Mouse (Mus musculus) midbrain, embryonic 14.5 days (tissue): Measurements from ENCODE around the gene Tmem144. TPM values are rescaled to one million over a fixed set of nuclear protein-coding genes. Genes with fewer than 3 reads are reported as not detected.

Source experiments
- ATAC-seq: fragments of 200-750 bp; cut with Nextera tagmentation; 2 replicates; pipeline ENCODE4 v1.8.0; 2017; ENCODE audit warnings: moderate number of reproducible peaks, moderate library complexity; ENCODE audit not compliant: low FRiP score, low TSS enrichment
- DNase-seq: peaks from one replicate; pipeline ENCODE4 v3.0.0-alpha.2; 2015
- H3K27ac ChIP-seq: fragments of 300-500 bp; sonication (generic); replicated peaks from 2 replicates; pipeline ENCODE4 v1.5.1; 2014; ENCODE audit warnings: mild to moderate bottlenecking, low read depth, low read length, moderate library complexity
- H3K27me3 ChIP-seq: fragments of 300-500 bp; sonication (generic); 2 replicates; pipeline ENCODE4 v1.6.1; 2014; ENCODE audit warnings: low read length, control low read depth, mixed read lengths; ENCODE audit not compliant: control insufficient read depth, insufficient read depth
- H3K36me3 ChIP-seq: fragments of 300-500 bp; sonication (generic); 2 replicates; pipeline ENCODE4 v1.6.1; 2014; ENCODE audit warnings: low read length, control low read depth; ENCODE audit not compliant: control insufficient read depth, insufficient read depth
- H3K4me1 ChIP-seq: fragments of 300-500 bp; sonication (generic); 2 replicates; pipeline ENCODE4 v1.6.1; 2014; ENCODE audit warnings: mild to moderate bottlenecking, antibody characterized with exemption, low read length, control low read depth; ENCODE audit not compliant: control insufficient read depth, insufficient read depth
- H3K4me2 ChIP-seq: fragments of 300-500 bp; sonication (generic); 2 replicates; pipeline ENCODE4 v1.6.1; 2014; ENCODE audit warnings: mild to moderate bottlenecking, low read length, moderate library complexity
- H3K4me3 ChIP-seq: fragments of 300-500 bp; sonication (generic); replicated peaks from 2 replicates; pipeline ENCODE4 v1.5.1; 2014; ENCODE audit warnings: low read depth, low read length
- H3K9ac ChIP-seq: fragments of 300-500 bp; sonication (generic); replicated peaks from 2 replicates; pipeline ENCODE4 v1.6.1; 2014; ENCODE audit warnings: mild to moderate bottlenecking, low read length, moderate library complexity
- H3K9me3 ChIP-seq: fragments of 300-500 bp; sonication (generic); 2 replicates; pipeline ENCODE4 v1.6.1; 2016; ENCODE audit warnings: low read length, control low read depth, mixed read lengths; ENCODE audit not compliant: control insufficient read depth
- WGBS: fragments of 180-500 bp; shearing (Covaris S2); extraction: QIAGEN DNeasy Blood & Tissue Kit; methylation state at CpG from one replicate; pipeline ENCODE4 v1.1.7; 2014; 5-methylcytosine and 5-hydroxymethylcytosine counted together
- polyA plus RNA-seq: library from polyadenylated mRNA; unstranded; fragments of >200 nt; fragmentation: Nextera tagmentation; extraction: Ambion mirVana; gene quantifications from 2 replicates; pipeline ENCODE4 v1.2.1, GENCODE M21; 2014

Tmem144 gene
- polyA plus RNA-seq, 1 experiment from 2014 or later = 0.97 TPM

- Histone ChIP-seq H3K36me3 (no peaks in the 10 kb centered on the region), H3K4me3 (no peak overlapping the region), H3K4me1 (no peaks in the 10 kb centered on the region; the same call in 1 of the 2 replicates), H3K9me3 (no peaks in the 10 kb centered on the region), H3K9ac (no peak overlapping the region), H3K4me2 (no peak overlapping the region), H3K27me3 (no peaks in the 10 kb centered on the region), H3K27ac (no peak overlapping the region)
- 71% methylated on average over 3 of the region's 3 CpGs for WGBS
- no peak for ATAC-seq
- DNase-seq = no peak
Observed at GRCm38 (mm10) chr3:79878350-79878749, 25.8 kb upstream of the Tmem144 start.

DNA sequence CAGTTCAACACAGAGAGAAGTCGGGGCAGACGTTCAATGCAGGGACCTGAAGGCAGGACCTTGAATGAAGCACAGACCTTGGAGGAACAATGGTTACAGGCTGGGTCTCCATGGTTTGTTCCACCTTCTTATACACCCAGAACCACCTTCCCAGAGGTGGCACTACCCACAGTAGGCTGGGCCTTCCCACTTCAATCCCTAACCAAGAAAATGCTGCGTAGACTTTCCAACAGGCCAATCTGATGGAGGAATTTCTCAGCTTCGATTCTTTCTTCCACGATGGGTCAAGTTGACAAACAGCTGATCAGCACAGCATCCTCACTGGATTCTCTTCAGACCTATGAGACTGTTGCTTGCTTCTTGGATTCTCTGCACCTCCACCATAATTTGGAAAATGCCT is 22.9 kb upstream of the Tmem144 start:
- H3K9ac ChIP-seq = no peak overlapping the region
- no peaks in the 10 kb centered on the region; the same call in 1 of the 2 replicates for H3K4me1 ChIP-seq
- no peak overlapping the region for H3K27ac ChIP-seq
- no peaks in the 10 kb centered on the region for H3K9me3 ChIP-seq
- no peak overlapping the region for H3K4me2 ChIP-seq
- H3K4me3 ChIP-seq = no peak overlapping the region
- DNase-seq (no peak), ATAC-seq (no peak)
- H3K36me3 ChIP-seq = no peaks in the 10 kb centered on the region
- no peaks in the 10 kb centered on the region for H3K27me3 ChIP-seq
- WGBS = 94% methylated on average over 5 of the region's 5 CpGs

DNA sequence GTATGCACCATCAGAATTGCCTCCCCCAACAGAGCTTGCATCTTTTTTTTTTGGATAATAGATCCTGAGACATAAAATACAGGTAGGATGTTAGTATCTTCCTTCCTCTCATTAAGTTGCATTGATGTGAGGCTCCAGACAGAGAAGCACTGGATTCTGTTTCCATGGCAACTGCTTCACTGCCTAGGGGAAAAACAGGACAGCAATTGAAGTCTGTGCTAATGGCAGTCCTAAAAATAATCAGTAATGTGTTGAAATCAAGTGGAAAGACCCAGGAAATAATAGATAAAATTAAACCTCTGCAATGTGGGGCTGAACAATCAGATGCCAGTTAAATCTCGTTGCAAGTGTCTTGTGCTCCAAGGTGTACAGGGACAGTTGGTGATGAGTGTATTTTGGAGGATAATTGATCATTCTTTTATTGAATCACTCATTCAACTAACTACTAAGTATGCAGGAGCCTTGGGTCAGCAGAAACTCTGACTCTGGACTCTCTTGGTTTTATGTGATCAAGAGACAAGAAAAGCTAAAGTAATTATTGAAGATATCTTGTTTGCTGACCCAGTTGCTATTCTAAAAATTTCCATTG is 14.6 kb upstream of the Tmem144 start:
- Histone ChIP-seq H3K36me3 (no peaks in the 10 kb centered on the region), H3K27ac (peak overlapping the region; percentile 90), H3K4me1 (peaks cover 19% of the 10 kb centered on the region), H3K4me2 (0 out of 2 replicates have a peak overlapping the region, but pooled peaks have one; percentile 5), H3K9me3 (no peaks in the 10 kb centered on the region), H3K27me3 (no peaks in the 10 kb centered on the region), H3K9ac (no peak overlapping the region), H3K4me3 (no peak overlapping the region)
- ATAC-seq (peak; percentile 78), DNase-seq (peak; percentile 89)
- WGBS = 31% methylated on average over 1 of the region's 1 CpGs

DNA sequence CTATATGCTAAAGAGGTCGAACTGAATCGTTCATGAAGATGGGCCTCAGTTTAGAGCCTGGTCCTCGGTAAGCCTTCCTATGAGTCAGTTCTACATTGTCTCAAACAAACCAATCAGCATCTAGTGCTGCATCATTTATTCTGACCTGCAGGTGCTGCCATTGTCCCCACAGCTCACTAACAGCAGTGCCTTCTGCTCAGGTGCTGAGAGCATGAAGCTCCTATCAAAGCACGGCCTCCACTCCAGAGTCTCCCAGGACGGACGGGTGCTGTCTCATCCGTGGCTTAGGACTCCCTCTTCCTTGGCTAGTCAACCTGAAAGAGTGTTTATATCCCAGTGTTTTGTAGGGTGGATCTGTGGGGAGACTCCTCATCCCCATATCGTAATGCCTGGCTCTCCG is 14.0 kb upstream of the Tmem144 start:
- 66% methylated on average over 9 of the region's 9 CpGs for WGBS
- Histone ChIP-seq H3K27ac (peak overlapping the region; percentile 90), H3K4me1 (peaks cover 19% of the 10 kb centered on the region), H3K4me2 (0 out of 2 replicates have a peak overlapping the region, but pooled peaks have one; percentile 5), H3K27me3 (no peaks in the 10 kb centered on the region), H3K36me3 (no peaks in the 10 kb centered on the region), H3K9ac (no peak overlapping the region), H3K4me3 (no peak overlapping the region), H3K9me3 (no peaks in the 10 kb centered on the region)
- ATAC-seq (0 out of 2 replicates have a peak, but pooled peaks have one; percentile 26), DNase-seq (peak; percentile 39)

GRCm38 (mm10) chr3:79866089-79866488 is 13.5 kb upstream of the Tmem144 start:
- 51% methylated on average over 3 of the region's 3 CpGs for WGBS
- no peak for DNase-seq
- peak overlapping the region; percentile 90 for H3K27ac ChIP-seq

GRCm38 (mm10) chr3:79864824-79865223 is 12.3 kb upstream of the Tmem144 start:
- peaks cover 19% of the 10 kb centered on the region for H3K4me1 ChIP-seq
- no peaks in the 10 kb centered on the region for H3K9me3 ChIP-seq
- H3K36me3 ChIP-seq = no peaks in the 10 kb centered on the region
- 67% methylated on average over 7 of the region's 7 CpGs for WGBS
- no peak overlapping the region for H3K4me3 ChIP-seq
- no peak overlapping the region for H3K27ac ChIP-seq
- H3K9ac ChIP-seq = no peak overlapping the region
- H3K27me3 ChIP-seq = no peaks in the 10 kb centered on the region
- no peak for DNase-seq
- H3K4me2 ChIP-seq = no peak overlapping the region
- no peak for ATAC-seq

More at GRCm38 (mm10) chr3:79866089-79866488, 13.5 kb upstream of the Tmem144 start:
- Histone ChIP-seq H3K9me3 (no peaks in the 10 kb centered on the region), H3K27me3 (no peaks in the 10 kb centered on the region), H3K9ac (no peak overlapping the region), H3K36me3 (no peaks in the 10 kb centered on the region), H3K4me2 (no peak overlapping the region), H3K4me3 (no peak overlapping the region), H3K4me1 (peaks cover 19% of the 10 kb centered on the region)
- ATAC-seq = no peak

DNA sequence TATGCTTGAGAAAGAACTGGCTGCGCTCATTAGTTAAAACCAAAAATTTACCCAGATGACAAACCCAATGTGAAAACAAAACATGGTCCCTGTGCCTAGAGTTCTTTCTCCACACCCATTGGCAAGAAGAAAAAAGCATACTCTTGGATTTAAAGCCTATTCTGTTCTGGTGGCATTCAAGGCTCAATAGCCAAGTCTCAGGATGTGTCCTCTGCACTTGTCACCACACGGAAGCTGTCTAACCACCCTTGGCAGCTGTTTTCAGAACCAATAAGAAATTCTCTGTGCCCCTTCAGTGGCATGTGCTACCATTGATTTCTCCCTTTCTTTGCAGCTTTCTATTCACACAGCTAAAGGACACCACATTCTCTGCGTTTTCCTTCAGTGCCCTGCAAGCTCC is 5.6 kb upstream of the Tmem144 start:
- DNase-seq = no peak
- no peaks in the 10 kb centered on the region for H3K36me3 ChIP-seq
- H3K4me1 ChIP-seq = no peaks in the 10 kb centered on the region; the same call in 1 of the 2 replicates
- H3K27ac ChIP-seq = no peak overlapping the region
- H3K4me3 ChIP-seq = no peak overlapping the region
- H3K9ac ChIP-seq = no peak overlapping the region
- no peak for ATAC-seq
- 56% methylated on average over 3 of the region's 3 CpGs for WGBS
- H3K27me3 ChIP-seq = no peaks in the 10 kb centered on the region
- no peak overlapping the region for H3K4me2 ChIP-seq
- H3K9me3 ChIP-seq = no peaks in the 10 kb centered on the region

- DNase-seq = no peak
Observed at GRCm38 (mm10) chr3:79857780-79858179, 5.2 kb upstream of the Tmem144 start.

DNA sequence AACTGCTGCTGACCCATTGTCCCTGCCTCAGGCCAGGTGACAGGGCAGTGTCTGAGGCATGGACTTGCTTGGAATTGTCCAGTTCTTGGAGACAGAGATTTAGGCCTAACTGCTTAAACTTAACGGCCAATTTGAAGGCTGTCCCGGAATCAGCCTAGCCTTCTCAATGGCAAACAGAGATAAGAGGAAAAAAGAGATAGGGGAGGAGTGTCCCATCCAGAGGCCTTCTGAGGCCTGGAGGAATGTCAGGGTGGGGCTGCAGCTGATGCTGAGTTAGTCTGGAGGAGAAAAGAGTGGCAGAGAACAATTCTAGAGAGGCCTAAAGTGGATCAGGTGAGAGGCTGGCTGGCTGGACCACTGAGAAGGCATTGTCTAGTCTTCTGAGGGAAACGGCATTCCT is 465 bp downstream of the Tmem144 start:
- no peak overlapping the region for H3K4me3 ChIP-seq
- no peak overlapping the region for H3K27ac ChIP-seq
- no peak for ATAC-seq
- H3K27me3 ChIP-seq = no peaks in the 10 kb centered on the region
- 56% methylated on average over 3 of the region's 3 CpGs for WGBS
- H3K9ac ChIP-seq = no peak overlapping the region
- H3K9me3 ChIP-seq = no peaks in the 10 kb centered on the region
- no peaks in the 10 kb centered on the region for H3K36me3 ChIP-seq
- no peak overlapping the region for H3K4me2 ChIP-seq
- DNase-seq = no peak
- no peaks in the 10 kb centered on the region for H3K4me1 ChIP-seq

More at GRCm38 (mm10) chr3:79857780-79858179, 5.2 kb upstream of the Tmem144 start:
- no peaks in the 10 kb centered on the region for H3K36me3 ChIP-seq
- ATAC-seq = no peak
- H3K27ac ChIP-seq = no peak overlapping the region
- no peak overlapping the region for H3K4me3 ChIP-seq
- WGBS = 74% methylated on average over 5 of the region's 5 CpGs
- H3K27me3 ChIP-seq = no peaks in the 10 kb centered on the region
- no peak overlapping the region for H3K4me2 ChIP-seq
- no peaks in the 10 kb centered on the region for H3K9me3 ChIP-seq
- H3K9ac ChIP-seq = no peak overlapping the region
- H3K4me1 ChIP-seq = no peaks in the 10 kb centered on the region; the same call in 1 of the 2 replicates
